Mouse (Mus musculus) lung, postnatal 36 days (tissue): ENCODE results near the gene Slc12a8.

Experiments
- DNase-seq: peaks from one replicate; pipeline ENCODE4 v3.0.0; 2022; ENCODE audit warnings: mixed read lengths

Slc12a8 gene

GRCm38 (mm10) chr16:33584455-33585082 lies 67.4 kb downstream of the Slc12a8 start:
- DNase-seq, result peak; percentile 78

- DNase-seq, result no peak
Measured at GRCm38 (mm10) chr16:33585083-33585460, 67.9 kb downstream of the Slc12a8 start.

- peak; percentile 73 for DNase-seq
Measured at GRCm38 (mm10) chr16:33587283-33588127, 70.4 kb downstream of the Slc12a8 start.

DNA sequence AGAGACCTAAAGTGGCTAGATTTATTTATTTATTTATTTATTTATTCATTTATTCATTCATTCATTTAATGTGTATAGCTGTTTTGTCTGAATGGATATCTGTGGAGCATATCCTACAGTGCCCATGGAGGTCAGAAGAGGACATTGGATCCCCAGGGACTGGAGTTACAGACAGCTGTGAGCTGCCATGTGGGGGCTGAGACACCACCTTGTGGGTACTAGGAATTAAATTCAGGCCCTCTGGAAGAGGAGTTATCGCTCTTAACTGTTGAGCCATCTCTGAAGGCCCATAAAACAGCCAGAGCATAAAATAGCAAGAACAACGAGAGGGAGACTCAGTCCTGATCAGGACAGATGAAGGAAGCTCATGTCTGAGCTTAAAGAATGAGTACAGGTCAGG lies 71.7 kb downstream of the Slc12a8 start:
- DNase-seq, result no peak

GRCm38 (mm10) chr16:33590438-33590837 lies 73.3 kb downstream of the Slc12a8 start:
- DNase-seq, result no peak

- DNase-seq, result no peak
Measured at GRCm38 (mm10) chr16:33591390-33592067, 74.4 kb downstream of the Slc12a8 start.

DNA sequence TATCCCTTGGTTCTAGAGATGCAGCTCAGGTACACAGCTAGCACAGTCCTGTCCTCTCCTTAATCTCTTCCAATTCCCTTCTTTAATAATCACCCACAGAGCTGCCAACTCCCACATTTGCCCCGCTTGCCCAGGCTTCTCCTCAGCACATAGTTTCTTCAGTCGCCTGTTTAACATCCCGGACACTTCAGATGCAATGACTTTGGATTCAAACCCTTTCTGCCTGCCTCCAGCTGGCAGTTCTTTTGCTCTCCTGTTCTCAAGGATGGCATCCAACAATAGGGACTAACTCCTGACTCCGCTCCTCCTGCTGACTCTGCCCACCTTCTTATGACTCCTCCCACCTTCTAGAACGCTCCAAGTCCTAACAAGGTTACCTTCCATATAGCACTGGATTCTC lies 75.2 kb downstream of the Slc12a8 start:
- DNase-seq, result no peak

DNA sequence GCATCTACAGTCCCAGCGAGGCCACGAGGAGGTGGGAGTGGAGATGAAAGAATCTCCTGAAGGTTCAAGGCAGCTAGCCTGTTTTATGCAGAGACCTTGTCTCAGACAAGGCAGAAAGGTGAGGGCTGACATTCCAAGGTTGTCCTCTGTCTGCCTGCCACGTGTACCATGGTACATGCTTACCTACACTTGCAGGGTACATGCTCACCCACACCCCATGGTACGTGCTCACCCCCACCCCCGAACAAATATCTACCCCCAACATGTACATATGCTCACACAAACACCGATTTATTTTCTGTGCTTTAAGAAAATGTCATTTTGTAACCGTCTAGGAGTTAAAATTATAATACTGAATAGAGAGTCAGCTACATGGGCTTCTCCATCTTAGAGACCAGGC lies 76.3 kb downstream of the Slc12a8 start:
- DNase-seq, result no peak

DNA sequence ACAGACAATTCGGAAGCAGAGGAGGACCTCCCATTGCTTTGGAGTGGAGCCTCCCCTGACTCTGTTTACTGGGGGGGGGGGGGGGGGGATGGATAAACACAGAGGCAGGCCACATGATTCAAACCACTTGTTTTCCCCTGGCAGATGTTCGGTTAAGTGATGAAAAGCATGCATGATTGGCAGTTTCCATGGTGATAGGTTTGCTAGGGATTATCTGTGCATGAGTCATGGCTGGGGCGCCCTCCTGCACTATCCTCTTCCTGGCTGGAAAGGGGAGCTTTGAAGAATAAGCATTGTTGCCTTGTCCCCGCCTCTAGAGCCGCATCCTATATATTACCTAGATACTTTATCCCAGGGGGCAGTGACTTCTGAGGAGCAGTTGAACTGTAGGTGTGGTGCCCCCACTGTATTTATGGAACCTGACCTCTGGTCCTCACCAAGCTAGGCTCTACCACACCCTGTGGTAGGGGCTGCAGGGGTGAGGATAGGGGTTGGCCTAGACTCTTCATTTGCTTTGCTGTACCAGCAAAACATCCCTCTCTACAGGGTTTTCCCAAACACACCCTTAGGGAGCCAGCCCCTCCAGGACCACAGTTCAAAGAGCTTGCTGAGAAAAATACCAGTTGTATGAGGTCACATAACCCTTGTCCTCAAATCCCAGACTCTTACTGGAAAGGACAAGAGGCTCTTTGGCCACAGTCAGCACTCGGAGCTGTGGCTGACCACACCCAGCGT lies 77.1 kb downstream of the Slc12a8 start:
- peak; percentile 61 for DNase-seq

DNA sequence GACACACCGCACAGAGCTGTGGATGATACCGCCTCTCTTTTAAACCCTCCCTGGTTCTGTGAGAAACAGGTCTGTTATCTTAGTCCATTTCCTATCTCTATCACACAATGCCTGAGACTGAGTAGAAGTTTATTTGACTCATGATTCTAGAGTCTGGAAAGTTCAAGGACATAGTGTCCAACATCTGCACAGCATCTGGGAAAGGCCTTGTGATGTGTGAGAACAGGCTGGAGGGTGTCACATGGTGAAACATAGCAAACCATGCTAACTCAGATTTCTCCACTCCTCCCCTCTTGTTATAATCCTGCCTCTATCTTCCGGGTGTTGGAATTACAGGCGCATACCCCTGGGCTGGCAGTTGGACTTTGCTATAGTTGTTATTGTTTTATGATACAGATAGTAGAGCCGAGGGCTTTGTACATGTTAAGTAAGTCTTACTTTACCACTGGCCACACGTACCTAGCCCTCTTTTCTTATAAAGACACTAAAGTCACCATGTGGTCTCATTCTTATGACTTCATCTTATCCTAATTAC lies 78.2 kb downstream of the Slc12a8 start:
- DNase-seq, result no peak

GRCm38 (mm10) chr16:33596213-33596612 lies 79.1 kb downstream of the Slc12a8 start:
- no peak for DNase-seq

DNA sequence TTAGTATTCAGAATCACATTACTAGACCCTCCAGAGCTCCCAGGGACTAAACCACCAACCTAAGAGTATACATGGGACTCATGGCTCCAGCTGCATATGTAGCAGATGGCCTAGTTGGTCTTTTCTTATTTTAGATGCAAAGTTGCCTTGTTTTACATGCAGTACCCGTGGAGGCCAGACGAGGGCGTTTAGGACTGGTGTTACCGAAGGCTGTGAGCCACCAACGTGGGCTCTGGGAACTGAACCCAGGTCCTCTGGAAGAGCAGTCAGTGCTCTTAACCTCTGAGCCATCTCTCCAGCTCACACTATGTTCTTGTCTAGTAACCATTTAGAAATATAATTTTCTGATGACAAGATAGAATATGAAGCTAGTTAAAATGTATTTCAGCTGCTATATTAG lies 83.1 kb downstream of the Slc12a8 start:
- peak; percentile 43 for DNase-seq

DNA sequence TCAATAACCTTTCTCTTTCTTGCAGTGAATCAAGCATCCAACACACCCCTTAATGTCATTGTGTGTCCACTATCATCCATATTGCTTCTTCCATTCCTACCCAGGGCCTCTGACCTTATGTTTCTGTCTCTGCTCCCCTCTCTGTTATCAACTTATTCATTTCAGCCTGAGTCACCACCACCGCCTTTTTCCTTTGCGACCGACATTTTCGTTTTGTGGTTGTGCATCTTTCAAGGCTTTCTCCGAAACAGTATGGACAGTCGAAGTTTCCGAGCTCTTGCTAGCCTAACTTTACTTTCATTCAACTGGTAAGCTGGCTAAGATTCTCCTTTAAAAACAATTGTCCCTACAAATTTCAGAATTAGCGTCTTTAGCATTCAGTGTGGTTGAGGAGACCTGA lies 84.2 kb downstream of the Slc12a8 start:
- no peak for DNase-seq

DNA sequence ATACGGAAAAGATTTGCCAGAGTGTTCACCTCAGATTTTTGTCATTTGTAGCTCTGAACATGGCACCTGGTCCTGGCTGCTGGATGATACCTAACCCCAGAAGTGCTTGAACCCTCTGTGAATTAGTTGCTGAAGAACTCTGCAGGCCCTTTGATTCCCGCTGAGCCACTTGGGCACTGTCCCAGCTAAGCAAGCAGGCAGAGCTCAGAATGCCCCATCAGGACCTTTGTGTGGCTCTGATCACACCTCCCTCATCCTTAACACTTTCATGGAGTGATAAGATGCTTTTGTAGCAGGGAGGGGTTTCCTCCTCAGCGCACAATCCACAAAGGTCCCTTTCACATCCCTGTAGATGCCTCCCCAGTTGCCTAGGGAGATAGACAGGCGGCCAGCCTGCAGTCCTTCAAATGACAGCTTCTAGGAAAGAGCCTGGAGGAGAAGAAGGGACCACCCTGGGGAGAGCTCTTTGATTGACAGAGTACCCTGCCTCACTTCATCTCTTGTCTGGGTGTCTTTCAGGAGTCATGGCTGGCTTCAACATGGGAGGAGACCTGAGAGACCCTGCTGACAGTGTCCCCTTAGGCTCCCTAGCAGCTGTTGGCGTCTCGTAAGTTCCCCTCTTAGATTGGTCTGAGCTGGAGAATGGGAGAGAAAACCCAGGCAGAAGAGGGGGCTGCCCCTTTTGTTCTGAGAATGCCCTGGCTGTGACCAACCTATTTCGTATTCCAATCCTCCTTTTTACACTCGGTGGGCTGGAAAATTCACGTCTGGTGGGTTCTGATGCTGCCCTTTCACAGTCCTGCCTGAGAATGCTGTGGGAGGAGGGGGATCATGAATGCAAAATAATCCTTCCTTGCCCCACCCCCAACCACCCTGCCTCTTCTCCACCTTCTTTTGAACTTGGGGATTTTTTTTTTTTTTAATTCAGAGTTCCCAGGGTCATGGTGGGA lies 88.8 kb downstream of the Slc12a8 start:
- no peak for DNase-seq

DNA sequence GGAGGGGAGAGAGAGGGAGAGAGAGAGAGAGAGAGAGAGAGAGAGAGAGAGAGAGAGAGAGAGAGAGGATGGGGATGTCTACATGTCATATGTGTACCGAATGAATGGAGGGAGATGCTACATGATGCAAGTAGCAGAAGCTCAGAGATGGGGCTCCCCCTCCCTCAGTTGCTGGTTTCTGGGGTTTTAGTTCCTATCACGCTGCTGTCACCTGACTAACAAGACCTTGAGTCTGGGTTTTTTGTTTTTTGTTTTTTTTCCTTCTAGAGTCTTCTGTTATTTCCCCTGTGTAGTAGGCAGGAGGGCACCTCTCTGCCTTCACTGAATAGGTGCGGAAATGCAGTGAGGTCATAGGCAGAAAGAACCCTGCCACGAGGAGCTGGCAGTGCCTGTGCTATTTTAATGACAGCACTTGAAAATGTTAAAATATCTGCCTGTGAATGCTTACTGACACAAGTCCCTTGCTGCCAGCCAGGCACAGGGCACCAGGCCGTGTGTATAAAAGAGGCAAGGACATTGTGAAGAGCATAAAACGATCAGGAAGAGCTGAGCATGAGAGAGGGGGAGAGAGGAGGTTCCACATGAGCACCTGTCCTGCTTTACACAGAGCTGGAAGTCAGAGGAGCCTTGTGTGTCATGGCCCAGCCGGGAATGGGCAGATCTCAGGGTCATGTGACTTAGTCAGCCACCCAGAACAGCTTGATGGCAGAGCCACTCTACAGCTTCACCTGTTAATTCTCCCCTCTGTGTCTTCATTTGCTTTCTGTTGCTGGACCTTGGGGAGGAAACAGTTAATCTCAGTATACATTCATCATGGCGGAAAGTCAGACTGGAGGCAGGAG lies 89.8 kb downstream of the Slc12a8 start:
- no peak for DNase-seq

DNA sequence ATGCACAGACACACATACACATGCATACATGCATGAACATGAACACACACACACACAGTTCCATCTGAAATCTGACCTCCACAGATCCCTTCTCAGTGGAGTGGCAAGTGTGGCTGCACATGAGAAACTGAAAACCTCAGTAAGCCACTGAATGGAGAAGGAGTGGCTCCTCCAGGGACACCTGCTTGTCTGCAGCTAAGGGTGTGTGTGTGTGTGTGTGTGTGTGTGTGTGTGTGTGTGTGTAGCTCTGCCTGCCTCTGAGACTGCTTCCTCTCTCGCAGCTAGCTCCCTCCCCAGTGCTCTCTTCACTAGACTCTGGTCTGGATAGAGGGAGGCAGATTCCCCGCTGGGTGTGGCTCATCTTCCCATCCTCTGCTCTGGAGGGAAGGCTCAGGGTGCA lies 92.4 kb downstream of the Slc12a8 start:
- no peak for DNase-seq

- no peak for DNase-seq
Measured at GRCm38 (mm10) chr16:33610466-33610865, 93.3 kb downstream of the Slc12a8 start.

DNA sequence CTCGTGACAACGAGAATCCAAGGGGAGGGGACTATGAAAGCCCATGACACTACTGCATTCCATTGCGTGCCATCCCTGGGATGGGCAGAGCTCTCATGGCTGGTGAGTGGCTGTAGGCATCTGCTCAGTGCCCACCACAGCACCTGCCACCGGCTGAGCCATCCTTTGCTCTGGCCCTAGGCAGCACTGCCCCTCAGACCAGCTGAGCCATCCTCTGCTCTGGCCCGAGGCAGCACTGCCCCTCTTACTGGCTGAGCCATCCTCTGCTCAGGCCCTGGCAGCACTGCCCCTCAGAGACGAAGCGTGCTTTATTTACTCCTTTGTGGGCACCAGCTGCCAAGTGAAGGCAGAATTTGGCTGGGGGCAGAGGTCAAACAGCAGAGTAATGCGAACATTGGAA lies 94.2 kb downstream of the Slc12a8 start:
- DNase-seq, result no peak

DNA sequence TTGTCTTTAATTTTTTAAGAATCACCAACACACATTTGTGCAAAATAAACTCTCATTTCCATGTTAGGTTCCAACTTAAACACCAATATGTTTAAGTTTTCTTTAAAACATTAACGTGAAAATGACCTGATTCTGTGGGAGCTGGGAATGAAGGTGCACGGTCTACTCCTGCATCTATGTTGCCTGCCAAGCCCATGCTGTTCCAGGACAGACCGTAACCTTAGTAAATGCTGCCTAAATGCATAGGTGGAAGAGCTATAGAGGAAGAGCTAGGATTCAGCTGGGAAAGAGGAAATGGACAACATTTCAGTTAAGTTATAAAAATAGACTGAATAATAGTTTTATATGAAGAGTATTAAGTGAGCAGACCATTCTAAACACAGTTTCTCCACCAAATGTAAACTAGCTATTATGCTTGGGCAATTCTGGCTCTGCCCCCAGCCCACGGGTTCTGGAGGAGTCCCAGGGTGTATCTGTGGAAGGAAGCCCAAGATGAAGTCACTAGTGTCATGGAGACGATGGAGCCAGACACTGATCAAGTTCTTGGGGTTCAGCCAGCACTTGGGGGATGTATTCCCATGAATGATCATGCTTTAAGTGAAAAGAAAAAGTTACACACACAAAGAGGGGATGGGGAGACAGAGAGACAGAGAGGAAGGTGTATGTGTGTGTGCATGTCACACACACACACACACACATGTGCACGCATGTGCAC lies 95.1 kb downstream of the Slc12a8 start:
- peak; percentile 50 for DNase-seq

DNA sequence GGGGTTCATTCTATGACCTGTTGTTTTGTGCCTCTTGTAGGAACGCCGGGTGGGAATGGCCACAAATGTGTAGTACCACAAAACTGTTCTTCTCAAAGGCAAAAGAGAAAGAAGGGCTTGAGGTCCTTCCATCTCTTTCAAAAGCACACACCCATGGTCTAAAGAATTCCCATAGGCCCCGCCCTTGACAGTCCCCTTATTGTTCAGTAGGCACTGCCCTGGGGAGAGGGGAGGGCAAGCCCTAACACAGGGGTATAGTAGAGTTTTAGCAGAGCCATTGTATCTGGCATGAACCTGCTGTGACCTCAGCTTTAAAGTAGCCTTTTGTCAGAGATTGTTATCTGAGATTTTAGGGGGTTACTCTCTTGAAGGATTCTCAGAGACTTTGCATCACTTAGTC lies 98.9 kb downstream of the Slc12a8 start:
- no peak for DNase-seq
